Mouse (Mus musculus): ENCODE data around the gene Nt5c.

DNA sequence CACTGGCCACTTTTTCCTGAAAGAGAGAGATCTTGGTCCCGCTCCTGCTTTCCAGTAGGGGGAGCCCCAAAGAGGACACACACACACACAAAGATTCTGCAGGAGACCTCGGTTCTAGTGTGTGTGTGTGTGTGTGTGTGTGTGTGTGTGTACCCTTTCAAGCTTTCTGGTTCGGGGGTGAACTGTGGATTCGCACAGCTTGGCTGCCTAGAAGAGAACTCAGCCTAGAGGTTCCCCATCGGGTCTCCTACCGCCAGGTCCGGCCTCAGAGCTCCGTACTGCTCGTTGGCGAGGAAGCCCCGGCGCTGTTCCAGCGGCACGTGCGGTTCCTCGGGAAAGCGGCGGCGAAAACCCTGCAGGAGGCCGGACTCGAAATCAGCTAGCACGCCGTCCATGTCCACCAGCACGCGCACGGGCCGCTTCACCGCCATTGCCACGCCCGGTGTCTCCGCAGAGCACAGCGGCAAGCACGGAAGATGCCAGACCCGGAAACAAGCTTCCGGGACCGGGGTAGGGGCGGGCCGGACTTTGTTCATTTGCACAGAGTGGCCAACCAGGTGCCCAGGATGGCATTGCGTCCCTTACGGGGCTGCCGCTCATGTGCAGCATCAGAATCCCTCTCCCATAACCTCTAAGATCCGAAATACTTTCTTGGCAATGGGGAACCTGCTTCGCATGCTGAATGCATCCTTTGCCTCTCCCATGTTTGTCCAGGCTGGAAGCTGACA, at the start of gene Nt5c:
- TF ChIP-seq MAFK (IDR thresholded peaks at IDR 0.05; ENCODE audit: insufficient read depth, low read depth, low read length), result no peak
- TF ChIP-seq ZC3H11A (IDR thresholded peaks at IDR 0.05; ENCODE audit: borderline replicate concordance, low read depth, low read length), result no peak
- TF ChIP-seq HCFC1 (IDR thresholded peaks at IDR 0.05; ENCODE audit: borderline replicate concordance, insufficient read depth, low read length), result peak; percentile 31; the same call in 1 of the 2 replicates
- no peak for TF ChIP-seq ZNF384 (IDR thresholded peaks at IDR 0.05; ENCODE audit: low read depth, low read length)

Data from ES-E14 (cell line).